Mouse (Mus musculus) stomach, embryonic 16.5 days (tissue): ENCODE data around the gene Cyp2c65. TPM values are rescaled to one million over a fixed set of nuclear protein-coding genes. Genes with fewer than 3 reads are reported as not detected.
A peak's percentile ranks its signal among the peaks of the same experiment; 100 is the strongest.
"Not testable (repeated sequence)": the region's sequence is repeated elsewhere in the genome, so short reads cannot be mapped to it uniquely, and the experiment has no call there.

ENCODE experiments used
- ATAC-seq: fragments of 200-750 bp; cut with Nextera tagmentation; 2 replicates; pipeline ENCODE4 v1.8.0; 2017; ENCODE audit warnings: moderate number of reproducible peaks, moderate TSS enrichment; ENCODE audit not compliant: insufficient read depth, low FRiP score
- H3K27ac ChIP-seq: fragments of 300-500 bp; sonication (generic); 2 replicates; pipeline ENCODE4 v1.5.1; 2014; ENCODE audit warnings: low read length
- H3K27me3 ChIP-seq: fragments of 300-500 bp; sonication (generic); 2 replicates; pipeline ENCODE4 v1.6.1; 2014; ENCODE audit warnings: low read length, control low read depth, mixed read lengths; ENCODE audit not compliant: control insufficient read depth, insufficient read depth
- H3K36me3 ChIP-seq: fragments of 300-500 bp; sonication (generic); 2 replicates; pipeline ENCODE4 v1.6.1; 2014; ENCODE audit warnings: low read length; ENCODE audit not compliant: control insufficient read depth, insufficient read depth
- H3K4me1 ChIP-seq: fragments of 300-500 bp; sonication (generic); 2 replicates; pipeline ENCODE4 v1.6.1; 2014; ENCODE audit warnings: low read length, control low read depth, mixed read lengths; ENCODE audit not compliant: control insufficient read depth, insufficient read depth
- H3K4me2 ChIP-seq: fragments of 300-500 bp; sonication (generic); 2 replicates; pipeline ENCODE4 v1.6.1; 2014; ENCODE audit warnings: low read depth, low read length, mixed read lengths
- H3K4me3 ChIP-seq: fragments of 300-500 bp; sonication (generic); replicated peaks from 2 replicates; pipeline ENCODE4 v1.5.1; 2014; ENCODE audit warnings: mild to moderate bottlenecking, low read length
- H3K9ac ChIP-seq: fragments of 300-500 bp; sonication (generic); 2 replicates; pipeline ENCODE4 v1.6.1; 2014; ENCODE audit warnings: low read length
- H3K9me3 ChIP-seq: fragments of 300-500 bp; sonication (generic); replicated peaks from 2 replicates; pipeline ENCODE4 v1.6.1; 2016; ENCODE audit warnings: low read length, control low read depth; ENCODE audit not compliant: control insufficient read depth
- WGBS: fragments of 180-500 bp; shearing (Covaris S2); extraction: QIAGEN DNeasy Blood & Tissue Kit; methylation state at CpG from one replicate; pipeline ENCODE4 v1.1.7; 2014; 5-methylcytosine and 5-hydroxymethylcytosine counted together
- polyA plus RNA-seq: library from polyadenylated mRNA; unstranded; fragments of >200 nt; fragmentation: Nextera tagmentation; extraction: Ambion mirVana; gene quantifications from 2 replicates; pipeline ENCODE4 v1.2.1, GENCODE M21; 2015

Gene Cyp2c65
- polyA plus RNA-seq = 11.7 and 14.0 TPM in 2 replicates

- Histone ChIP-seq H3K27me3 (no peaks in the 10 kb centered on the region), H3K4me1 (no peaks in the 10 kb centered on the region), H3K36me3 (no peaks in the 10 kb centered on the region), H3K9me3 (no peaks in the 10 kb centered on the region), H3K27ac (no peak within 1 kb of the TSS), H3K4me3 (no peak within 1 kb of the TSS), H3K4me2 (no peak within 1 kb of the TSS), H3K9ac (no peak within 1 kb of the TSS)
- WGBS = 42% methylated on average over 2 of the region's 2 CpGs
- ATAC-seq = peak; percentile 53; the same call in 1 of the 2 replicates
Observed at GRCm38 (mm10) chr19:39060719-39061118, at the start of gene Cyp2c65. Cyp2c65 (plus strand) TSS chr19:39061015.

GRCm38 (mm10) chr19:39057928-39058327, 2.9 kb upstream of the Cyp2c65 start:
- H3K9ac ChIP-seq = no peak overlapping the region
- WGBS = 94% methylated on average over 1 of the region's 1 CpGs
- no peaks in the 10 kb centered on the region for H3K9me3 ChIP-seq
- no peak for ATAC-seq
- no peak overlapping the region for H3K4me2 ChIP-seq
- no peak overlapping the region for H3K27ac ChIP-seq
- H3K4me3 ChIP-seq = no peak overlapping the region
- H3K27me3 ChIP-seq = no peaks in the 10 kb centered on the region
- H3K36me3 ChIP-seq = no peaks in the 10 kb centered on the region
- no peaks in the 10 kb centered on the region for H3K4me1 ChIP-seq

GRCm38 (mm10) chr19:39098779-39099178, 38.0 kb downstream of the Cyp2c65 start:
- H3K27me3 ChIP-seq, H3K4me2 ChIP-seq, H3K4me3 ChIP-seq, H3K9me3 ChIP-seq, H3K36me3 ChIP-seq, H3K4me1 ChIP-seq, H3K27ac ChIP-seq, H3K9ac ChIP-seq, ATAC-seq: not testable (repeated sequence)
- 77% methylated on average over 2 of the region's 2 CpGs for WGBS

GRCm38 (mm10) chr19:39113644-39114043, 52.8 kb downstream of the Cyp2c65 start, which contains the start of gene Cyp2c66:
Cyp2c66 (plus strand) TSS chr19:39113898.
- Histone ChIP-seq H3K9ac (no peak within 1 kb of the TSS), H3K36me3 (no peaks in the 10 kb centered on the region), H3K4me2 (no peak within 1 kb of the TSS), H3K4me1 (no peaks in the 10 kb centered on the region), H3K27me3 (no peaks in the 10 kb centered on the region), H3K27ac (no peak within 1 kb of the TSS), H3K9me3 (no peaks in the 10 kb centered on the region), H3K4me3 (no peak within 1 kb of the TSS)
- no peak for ATAC-seq
- 67% methylated on average over 1 of the region's 1 CpGs for WGBS

Other genes with a start within 250 kb of the Cyp2c65 start
- 7.1 and 8.1 TPM in 2 replicates for gene Noc3l, start 241.8 kb upstream of the Cyp2c65 start, polyA plus RNA-seq
- gene Tbc1d12, start 224.4 kb upstream of the Cyp2c65 start, polyA plus RNA-seq = 1.6 and 1.8 TPM in 2 replicates
- 34.5 and 40.3 TPM in 2 replicates for gene Hells, start 130.1 kb upstream of the Cyp2c65 start, polyA plus RNA-seq
- gene Cyp2c55, start 54.0 kb upstream of the Cyp2c65 start, polyA plus RNA-seq = 0.51 and 0.99 TPM in 2 replicates
- gene Cyp2c66, start 52.9 kb downstream of the Cyp2c65 start, polyA plus RNA-seq = 0.56 and 0.60 TPM in 2 replicates
- not detected in 2 replicates for gene Cyp2c29, start 208.4 kb downstream of the Cyp2c65 start, polyA plus RNA-seq